Mouse (Mus musculus): ENCODE results near the gene Ubc. TPM values are rescaled to one million over a fixed set of nuclear protein-coding genes. Genes with fewer than 3 reads are reported as not detected.
"Not testable (repeated sequence)": the region's sequence is repeated elsewhere in the genome, so short reads cannot be mapped to it uniquely, and the experiment has no call there.

The Ubc gene
- 1,111 and 1,158 TPM in 2 replicates for polyA plus RNA-seq (2016; fragmentation: Nextera tagmentation; extraction: Ambion mirVana)

GRCm38 (mm10) chr5:125389579-125390441 is at the start of gene Ubc:
Ubc (minus strand) TSS chr5:125390202.
- peak within 1 kb of the TSS; percentile 98 for H3K4me2 ChIP-seq (replicated peaks)
- H3K9ac ChIP-seq (replicated peaks), result peak within 1 kb of the TSS; percentile 98
- peak within 1 kb of the TSS; percentile 98 for H3K27ac ChIP-seq (replicated peaks)
- no peaks in the 10 kb centered on the region for H3K9me3 ChIP-seq
- H3K4me1 ChIP-seq, result peaks cover 39% of the 10 kb centered on the region
- H3K36me3 ChIP-seq, result peaks cover 12% of the 10 kb centered on the region
- H3K4me3 ChIP-seq, result peak within 1 kb of the TSS; percentile 99
- under 1% methylated on average over 68 of the region's 69 CpGs for WGBS
- no peaks in the 10 kb centered on the region for H3K27me3 ChIP-seq
- ATAC-seq (ENCODE audit: low FRiP score, low read depth), result peak; percentile 57

DNA sequence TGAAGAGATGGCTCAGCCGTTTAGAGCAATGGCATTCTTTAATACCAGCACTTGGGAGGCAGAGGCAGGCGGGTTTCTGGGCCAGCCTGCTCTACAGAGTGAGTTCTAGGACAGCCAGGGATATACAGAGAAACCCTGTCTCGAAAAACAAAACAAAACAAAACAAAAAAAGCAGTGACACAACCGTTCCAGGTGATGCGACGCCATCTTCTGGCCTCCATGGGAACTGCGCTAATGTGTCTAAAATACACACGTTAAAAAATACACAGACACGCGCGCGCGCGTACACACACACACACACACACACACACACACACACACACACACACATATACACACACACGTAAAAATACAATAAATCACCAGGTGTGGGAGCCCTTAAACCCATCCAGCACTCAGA is 44.3 kb upstream of the Ubc start:
- Histone ChIP-seq H3K4me3 (peak overlapping the region; percentile 92), H3K4me2 (replicated peaks) (peak overlapping the region; percentile 89)
- H3K27ac ChIP-seq (replicated peaks), result not testable (repeated sequence)

DNA sequence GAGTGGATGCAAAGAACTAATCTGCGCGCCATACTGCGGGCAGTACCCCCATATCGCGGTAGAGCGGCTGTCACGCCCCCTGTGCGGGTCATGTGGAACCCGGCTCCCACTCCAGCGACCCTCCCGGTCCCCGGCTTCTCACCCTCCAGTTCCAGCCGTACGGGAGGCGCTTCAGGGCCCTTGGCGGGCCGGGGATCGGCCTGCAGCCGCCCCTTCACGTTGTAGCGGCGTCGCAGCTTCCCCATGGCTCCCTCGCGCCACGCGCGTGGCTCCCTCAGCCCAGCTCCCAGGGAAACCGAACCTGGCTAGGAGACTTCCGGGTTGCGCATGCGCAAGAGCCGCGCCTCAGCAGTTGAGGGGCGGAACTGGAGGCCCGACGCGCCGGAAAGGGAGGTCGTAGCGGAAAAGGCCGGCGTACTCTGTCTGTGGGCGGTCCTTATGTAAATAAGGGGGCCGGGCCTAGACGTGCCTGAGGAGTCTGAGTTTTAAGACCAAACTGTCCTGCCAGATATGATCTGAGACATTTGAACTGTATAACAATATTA is 43.9 kb upstream of the Ubc start, which contains the start of gene Dhx37:
TSS of gene Dhx37 (minus strand) at position 329 of the 545 bp plus-strand sequence.
- H3K4me1 ChIP-seq, result peaks cover 14% of the 10 kb centered on the region
- H3K27ac ChIP-seq (replicated peaks), result peak within 1 kb of the TSS; percentile 66
- H3K27me3 ChIP-seq, result no peaks in the 10 kb centered on the region
- WGBS, result 0% methylated on average over 46 of the region's 46 CpGs
- H3K9me3 ChIP-seq, result no peaks in the 10 kb centered on the region
- H3K4me3 ChIP-seq, result peak within 1 kb of the TSS; percentile 92
- H3K9ac ChIP-seq (replicated peaks), result peak within 1 kb of the TSS; percentile 90
- H3K36me3 ChIP-seq, result peaks cover 31% of the 10 kb centered on the region
- peak; percentile 93 for ATAC-seq (ENCODE audit: low FRiP score, low read depth)
- H3K4me2 ChIP-seq (replicated peaks), result peak within 1 kb of the TSS; percentile 89

More for the DNA sequence above, 44.3 kb upstream of the Ubc start:
- not testable (repeated sequence) for H3K27me3 ChIP-seq; ATAC-seq (ENCODE audit: low FRiP score, low read depth); H3K9me3 ChIP-seq; H3K9ac ChIP-seq (replicated peaks)
- Histone ChIP-seq H3K36me3 (peaks cover 26% of the 10 kb centered on the region), H3K4me1 (peaks cover 14% of the 10 kb centered on the region)
- WGBS, result 55% methylated on average over 15 of the region's 15 CpGs

DNA sequence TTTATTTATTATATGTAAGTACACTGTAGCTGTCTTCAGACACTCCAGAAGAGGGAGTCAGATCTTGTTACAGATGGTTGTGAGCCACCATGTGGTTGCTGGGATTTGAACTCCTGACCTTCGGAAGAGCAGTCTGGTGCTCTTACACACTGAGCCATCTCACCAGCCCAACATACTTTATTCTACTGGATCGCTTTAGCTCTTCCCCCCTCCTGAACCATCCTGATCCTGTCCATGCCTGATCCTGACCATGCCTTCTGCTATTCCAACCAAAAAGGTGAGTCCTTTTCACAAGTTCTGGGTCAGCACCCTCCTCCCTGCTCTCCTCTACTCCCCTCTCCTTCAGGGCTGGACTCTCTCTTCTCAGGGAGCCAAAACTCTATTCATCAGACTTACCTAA is 42.3 kb upstream of the Ubc start:
- not testable (repeated sequence) for ATAC-seq (ENCODE audit: low FRiP score, low read depth); H3K9ac ChIP-seq (replicated peaks); H3K9me3 ChIP-seq; H3K4me3 ChIP-seq; H3K27ac ChIP-seq (replicated peaks); H3K27me3 ChIP-seq
- 97% methylated on average over 2 of the region's 2 CpGs for WGBS
- peaks cover 14% of the 10 kb centered on the region for H3K4me1 ChIP-seq
- H3K4me2 ChIP-seq (replicated peaks), result 0 out of 2 replicates have a peak overlapping the region, but pooled peaks have one; percentile 89
- peaks cover 47% of the 10 kb centered on the region for H3K36me3 ChIP-seq

GRCm38 (mm10) chr5:125426343-125426742 is 36.3 kb upstream of the Ubc start:
- H3K36me3 ChIP-seq, result peaks cover 100% of the 10 kb centered on the region
- no peak for ATAC-seq (ENCODE audit: low FRiP score, low read depth)
- WGBS, result 94% methylated on average over 10 of the region's 10 CpGs
- H3K4me1 ChIP-seq, result no peaks in the 10 kb centered on the region
- no peak overlapping the region for H3K27ac ChIP-seq (replicated peaks)
- H3K4me2 ChIP-seq (replicated peaks), result no peak overlapping the region
- no peak overlapping the region for H3K4me3 ChIP-seq
- H3K27me3 ChIP-seq, result no peaks in the 10 kb centered on the region
- no peaks in the 10 kb centered on the region for H3K9me3 ChIP-seq
- H3K9ac ChIP-seq (replicated peaks), result no peak overlapping the region

- Histone ChIP-seq H3K27ac (replicated peaks) (no peak overlapping the region), H3K4me1 (no peaks in the 10 kb centered on the region), H3K9ac (replicated peaks) (no peak overlapping the region), H3K9me3 (no peaks in the 10 kb centered on the region), H3K4me3 (no peak overlapping the region), H3K27me3 (no peaks in the 10 kb centered on the region), H3K36me3 (peaks cover 100% of the 10 kb centered on the region), H3K4me2 (replicated peaks) (no peak overlapping the region)
- 92% methylated on average over 10 of the region's 10 CpGs for WGBS
- ATAC-seq (ENCODE audit: low FRiP score, low read depth), result no peak
Measured at GRCm38 (mm10) chr5:125425698-125426276, 35.8 kb upstream of the Ubc start.

GRCm38 (mm10) chr5:125419124-125419523 is 29.1 kb upstream of the Ubc start:
- no peak overlapping the region for H3K27ac ChIP-seq (replicated peaks)
- WGBS, result 81% methylated on average over 11 of the region's 11 CpGs
- H3K4me3 ChIP-seq, result no peak overlapping the region

DNA sequence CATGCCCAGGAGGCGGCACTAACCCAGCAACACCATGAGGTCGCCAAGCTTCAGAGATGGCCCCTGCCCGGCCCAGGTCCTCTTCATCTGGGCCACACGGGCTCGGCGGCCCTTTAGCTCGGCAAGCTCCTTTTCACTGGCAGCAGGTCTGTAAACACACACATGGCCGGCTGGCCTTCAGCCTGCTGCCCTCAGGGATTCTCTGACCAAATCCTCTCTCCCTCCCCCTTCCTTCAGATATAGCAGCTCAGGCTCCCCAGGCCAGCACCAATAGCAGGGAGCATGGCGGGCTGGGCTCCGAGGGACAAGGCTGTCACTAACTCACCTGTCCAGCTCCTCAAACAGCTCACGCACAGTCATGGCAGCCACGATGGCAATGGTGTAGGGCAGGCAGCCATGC is 28.6 kb upstream of the Ubc start:
- Histone ChIP-seq H3K9ac (replicated peaks) (no peak overlapping the region), H3K4me2 (replicated peaks) (no peak overlapping the region), H3K27ac (replicated peaks) (no peak overlapping the region), H3K4me3 (no peak overlapping the region), H3K9me3 (no peaks in the 10 kb centered on the region), H3K4me1 (no peaks in the 10 kb centered on the region), H3K27me3 (no peaks in the 10 kb centered on the region), H3K36me3 (peaks cover 98% of the 10 kb centered on the region)
- no peak for ATAC-seq (ENCODE audit: low FRiP score, low read depth)
- WGBS, result 92% methylated on average over 12 of the region's 12 CpGs

More at GRCm38 (mm10) chr5:125419124-125419523, 29.1 kb upstream of the Ubc start:
- Histone ChIP-seq H3K27me3 (no peaks in the 10 kb centered on the region), H3K9me3 (no peaks in the 10 kb centered on the region), H3K9ac (replicated peaks) (no peak overlapping the region), H3K36me3 (peaks cover 98% of the 10 kb centered on the region), H3K4me2 (replicated peaks) (no peak overlapping the region), H3K4me1 (no peaks in the 10 kb centered on the region)
- no peak for ATAC-seq (ENCODE audit: low FRiP score, low read depth)

DNA sequence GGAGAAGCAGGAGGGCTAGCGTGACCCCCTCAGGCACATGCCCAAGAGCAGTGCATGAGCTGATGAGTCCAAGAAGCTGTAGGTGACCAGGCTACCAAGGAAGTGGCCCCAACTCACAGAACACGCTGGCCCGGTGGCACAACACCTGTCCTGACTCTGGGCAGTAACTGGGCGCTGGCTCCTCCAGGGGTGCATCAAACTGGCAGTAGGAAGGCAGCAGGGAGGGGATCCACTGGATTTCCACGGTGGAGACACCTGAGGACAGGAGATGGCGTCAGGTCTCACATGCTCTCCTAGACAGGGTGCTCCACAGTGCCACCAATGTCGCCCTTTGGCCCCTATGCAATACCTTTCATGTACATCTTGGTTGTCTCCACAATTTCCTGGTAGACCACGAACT is 26.2 kb upstream of the Ubc start:
- Histone ChIP-seq H3K4me1 (no peaks in the 10 kb centered on the region), H3K27me3 (no peaks in the 10 kb centered on the region), H3K27ac (replicated peaks) (no peak overlapping the region), H3K36me3 (peaks cover 79% of the 10 kb centered on the region), H3K9ac (replicated peaks) (no peak overlapping the region), H3K4me2 (replicated peaks) (no peak overlapping the region), H3K4me3 (no peak overlapping the region), H3K9me3 (no peaks in the 10 kb centered on the region)
- ATAC-seq (ENCODE audit: low FRiP score, low read depth), result no peak
- 93% methylated on average over 8 of the region's 8 CpGs for WGBS

- peaks cover 4% of the 10 kb centered on the region; the same call in 1 of the 2 replicates for H3K4me1 ChIP-seq
- no peak overlapping the region for H3K4me3 ChIP-seq
- peaks cover 55% of the 10 kb centered on the region for H3K36me3 ChIP-seq
- 89% methylated on average over 4 of the region's 4 CpGs for WGBS
- no peak overlapping the region for H3K27ac ChIP-seq (replicated peaks)
- no peaks in the 10 kb centered on the region for H3K27me3 ChIP-seq
- no peak overlapping the region for H3K4me2 ChIP-seq (replicated peaks)
- ATAC-seq (ENCODE audit: low FRiP score, low read depth), result no peak
- H3K9me3 ChIP-seq, result no peaks in the 10 kb centered on the region
- no peak overlapping the region for H3K9ac ChIP-seq (replicated peaks)
Measured at GRCm38 (mm10) chr5:125413763-125414162, 23.8 kb upstream of the Ubc start.

DNA sequence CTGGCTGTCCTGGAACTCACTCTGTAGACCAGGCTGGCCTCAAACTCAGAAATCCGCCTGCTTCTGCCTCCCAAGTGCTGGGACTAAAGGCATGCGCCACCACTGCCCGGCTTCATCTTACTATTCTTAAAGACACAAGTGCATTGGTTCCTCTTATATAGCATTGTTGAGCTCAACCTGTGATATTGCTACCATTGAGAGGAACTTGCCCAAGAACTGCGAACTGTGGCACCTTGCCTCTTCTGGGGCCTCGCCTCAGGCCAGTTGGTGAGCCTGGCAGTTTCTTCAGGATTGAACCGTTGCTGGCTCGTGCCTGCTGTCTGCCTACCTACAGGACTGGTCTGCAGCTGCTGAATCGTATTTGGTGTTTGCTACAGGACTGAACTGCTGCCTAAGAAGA is 22.5 kb upstream of the Ubc start:
- not testable (repeated sequence) for ATAC-seq (ENCODE audit: low FRiP score, low read depth); H3K27ac ChIP-seq (replicated peaks); H3K9me3 ChIP-seq; H3K4me3 ChIP-seq; H3K9ac ChIP-seq (replicated peaks); H3K27me3 ChIP-seq; H3K4me2 ChIP-seq (replicated peaks); H3K4me1 ChIP-seq
- WGBS, result 95% methylated on average over 8 of the region's 8 CpGs
- H3K36me3 ChIP-seq, result peaks cover 43% of the 10 kb centered on the region

GRCm38 (mm10) chr5:125411972-125412530 is 22.0 kb upstream of the Ubc start:
- peaks cover 38% of the 10 kb centered on the region for H3K36me3 ChIP-seq
- H3K9me3 ChIP-seq, result no peaks in the 10 kb centered on the region
- H3K27ac ChIP-seq (replicated peaks), result no peak overlapping the region
- no peak for ATAC-seq (ENCODE audit: low FRiP score, low read depth)
- H3K4me1 ChIP-seq, result peaks cover 12% of the 10 kb centered on the region
- H3K4me3 ChIP-seq, result no peak overlapping the region
- WGBS, result 57% methylated on average over 5 of the region's 5 CpGs
- no peak overlapping the region for H3K4me2 ChIP-seq (replicated peaks)
- no peak overlapping the region for H3K9ac ChIP-seq (replicated peaks)
- no peaks in the 10 kb centered on the region for H3K27me3 ChIP-seq
